Mouse (Mus musculus) cerebellum, adult (tissue): ENCODE results near the gene Zgpat.

ENCODE experiments used
- ATAC-seq: cut with Nextera tagmentation; 2 replicates; pipeline ENCODE4 v1.9.2; 2017; ENCODE audit warnings: mild to moderate bottlenecking, moderate library complexity, mixed read lengths; ENCODE audit not compliant: insufficient number of reproducible peaks, low FRiP score, low TSS enrichment

Zgpat gene

DNA sequence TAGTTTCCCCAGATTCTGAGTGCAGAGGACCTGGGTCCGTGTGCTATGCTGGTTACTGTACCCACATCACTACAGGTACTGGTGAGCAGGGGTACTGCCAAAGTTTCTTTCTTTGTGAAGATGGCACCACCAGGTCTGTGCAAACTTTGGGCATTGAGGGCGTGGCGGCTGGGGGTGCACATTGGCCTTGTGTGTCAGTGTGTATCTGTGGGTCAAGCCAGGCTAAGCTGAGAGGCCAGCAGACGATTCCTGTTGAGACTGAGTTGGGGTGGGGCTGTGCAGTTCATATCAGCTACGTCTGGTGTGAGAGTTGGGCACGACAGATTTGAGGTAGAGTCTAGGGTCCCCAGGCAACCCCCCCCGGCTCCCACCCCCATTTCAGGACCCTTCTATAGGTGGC is 19.7 kb downstream of the Zgpat start:
- ATAC-seq, result no peak

DNA sequence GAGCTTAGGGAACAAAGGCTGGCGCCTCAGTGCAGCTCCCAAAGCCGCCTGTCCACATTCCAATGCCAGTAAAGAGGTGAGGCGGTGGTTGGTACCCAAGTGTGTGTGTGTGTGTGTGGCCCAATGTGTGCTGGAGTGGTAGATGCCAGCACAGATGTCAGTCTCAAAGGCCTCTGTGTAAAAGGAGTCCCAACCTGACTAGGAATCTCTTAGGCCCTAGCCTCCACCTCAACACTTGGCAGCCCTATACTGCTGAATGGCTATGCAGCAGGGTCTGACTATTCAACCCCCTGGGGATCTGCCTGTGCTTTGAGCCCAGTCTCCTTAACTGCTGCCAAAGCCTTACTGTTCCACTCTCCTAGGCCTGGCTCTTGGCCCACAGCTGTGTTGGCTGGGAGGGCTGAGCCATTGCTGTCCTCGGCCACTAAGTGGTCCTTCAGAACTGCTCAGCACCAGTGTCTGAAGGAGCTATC is 20.2 kb downstream of the Zgpat start:
- ATAC-seq, result no peak

DNA sequence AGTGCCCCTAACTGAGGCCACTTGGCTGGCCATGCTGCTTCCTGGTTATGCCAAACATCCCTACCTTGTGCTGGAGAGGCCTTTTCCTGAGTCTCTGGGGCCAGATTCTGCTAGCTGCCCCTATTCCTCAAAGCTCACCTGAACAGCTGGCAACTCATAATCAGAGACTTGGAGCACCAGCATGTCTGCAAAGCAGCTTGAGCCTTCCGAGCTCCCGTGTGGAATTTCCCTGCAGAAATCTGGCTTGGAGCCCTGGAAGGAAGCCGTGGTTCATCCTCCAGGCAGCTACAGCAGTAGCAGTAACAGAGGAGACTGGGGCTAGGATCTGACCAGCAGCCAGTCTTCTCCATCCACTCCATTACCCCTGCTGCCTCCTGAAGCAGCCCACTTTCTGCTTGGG is 21.2 kb downstream of the Zgpat start:
- ATAC-seq, result peak; percentile 47

DNA sequence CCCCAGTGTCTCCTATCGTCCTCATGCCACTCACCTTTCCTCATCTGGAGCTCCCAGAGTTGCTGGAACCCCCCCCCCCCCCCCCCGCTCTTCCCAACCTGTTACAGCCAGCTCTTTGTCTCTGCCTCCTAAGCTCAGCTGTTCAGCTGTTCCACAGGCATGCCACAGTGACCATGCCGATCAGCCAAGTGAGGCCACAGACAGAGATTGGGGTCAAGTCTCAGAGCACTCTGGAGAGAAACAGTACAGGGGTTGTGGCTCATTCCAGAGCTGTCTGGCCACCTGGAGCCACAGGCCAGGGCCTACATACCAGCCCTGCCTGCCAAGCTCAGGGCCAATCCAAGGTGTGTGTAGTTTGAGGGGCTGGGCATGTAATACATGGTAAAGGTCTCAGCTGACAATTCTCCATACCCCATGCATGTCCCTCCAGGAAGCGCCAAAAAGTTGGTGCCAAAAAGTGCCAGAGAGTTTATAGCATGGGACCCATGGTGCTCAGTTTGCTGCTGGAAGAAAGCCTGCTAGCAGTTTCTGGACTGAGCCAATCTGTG is 22.0 kb downstream of the Zgpat start:
- ATAC-seq, result no peak

GRCm38 (mm10) chr2:181390136-181390870 is 25.6 kb downstream of the Zgpat start:
- peak; percentile 33; the same call in 1 of the 2 replicates for ATAC-seq

- ATAC-seq, result no peak
Measured at GRCm38 (mm10) chr2:181391022-181391421, 26.3 kb downstream of the Zgpat start.

DNA sequence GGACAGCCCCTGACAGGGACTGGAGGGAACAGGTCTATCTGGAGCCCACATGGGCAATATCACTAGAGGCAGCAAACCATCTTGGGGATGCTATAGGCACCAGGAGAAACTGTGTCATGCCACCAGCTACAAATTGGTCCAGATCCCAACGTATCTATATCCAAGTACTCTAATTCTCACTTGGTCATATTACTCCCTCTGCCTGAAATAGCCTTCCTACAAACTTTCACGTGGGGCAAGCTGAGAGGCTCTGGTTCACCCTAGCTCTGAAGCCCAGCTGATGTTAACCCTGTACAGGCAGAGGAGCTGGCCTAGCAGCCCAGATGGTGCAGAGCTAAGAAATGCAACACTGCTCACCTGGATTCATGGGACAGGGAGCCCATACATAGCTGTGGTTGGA is 26.8 kb downstream of the Zgpat start:
- ATAC-seq, result no peak

DNA sequence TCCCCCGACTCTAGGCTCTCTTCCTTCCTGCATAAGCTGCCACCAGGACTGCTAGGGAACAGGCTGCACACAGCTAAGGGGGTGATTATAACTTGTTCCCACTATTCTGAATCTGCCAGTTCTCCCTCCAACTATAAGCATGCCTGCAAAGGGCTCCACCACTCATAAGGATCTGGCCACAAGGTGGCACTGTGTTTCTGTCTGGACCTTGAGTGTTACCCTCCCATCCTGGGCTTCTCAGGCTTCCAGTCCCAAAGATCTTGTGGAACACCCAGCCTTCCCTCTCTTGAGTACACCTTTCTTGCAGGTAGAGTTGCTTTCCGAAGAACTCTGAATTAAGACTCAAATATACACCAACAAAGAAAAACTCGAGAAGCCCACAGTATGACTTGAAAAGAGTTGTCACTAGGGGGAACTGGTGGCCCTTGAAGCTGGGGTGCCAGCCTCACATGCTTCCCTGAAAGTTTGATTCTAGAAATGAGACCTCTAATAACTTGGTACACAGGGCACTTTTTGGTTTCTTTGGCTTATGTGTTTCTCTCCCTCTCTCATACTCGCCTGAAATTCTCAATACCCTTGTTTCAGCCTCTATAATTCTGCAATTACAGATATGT is 28.0 kb downstream of the Zgpat start:
- ATAC-seq, result peak; percentile 69; the same call in 1 of the 2 replicates

DNA sequence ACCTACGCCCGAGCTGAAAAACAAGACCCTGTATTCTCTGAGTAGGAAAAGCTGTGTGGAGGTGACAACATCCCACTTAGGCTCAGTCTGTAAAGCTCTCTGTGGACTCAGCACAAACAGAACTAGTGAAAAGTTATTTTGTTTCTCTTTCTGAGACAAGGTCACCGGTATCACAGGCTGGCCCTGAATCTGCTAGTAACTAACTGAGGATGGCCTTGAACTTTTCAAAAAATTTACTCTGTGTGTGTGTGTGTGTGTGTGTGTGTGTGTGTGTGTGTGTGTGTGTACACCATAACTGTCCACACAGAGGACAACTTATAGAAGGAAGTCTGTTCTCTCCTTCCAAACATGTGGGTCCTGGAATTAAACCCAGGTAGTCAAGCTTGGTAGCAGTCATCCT is 29.4 kb downstream of the Zgpat start:
- no peak for ATAC-seq

- ATAC-seq, result no peak
Measured at GRCm38 (mm10) chr2:181397207-181397761, 32.6 kb downstream of the Zgpat start.

- no peak for ATAC-seq
Measured at GRCm38 (mm10) chr2:181401497-181401896, 36.8 kb downstream of the Zgpat start.

DNA sequence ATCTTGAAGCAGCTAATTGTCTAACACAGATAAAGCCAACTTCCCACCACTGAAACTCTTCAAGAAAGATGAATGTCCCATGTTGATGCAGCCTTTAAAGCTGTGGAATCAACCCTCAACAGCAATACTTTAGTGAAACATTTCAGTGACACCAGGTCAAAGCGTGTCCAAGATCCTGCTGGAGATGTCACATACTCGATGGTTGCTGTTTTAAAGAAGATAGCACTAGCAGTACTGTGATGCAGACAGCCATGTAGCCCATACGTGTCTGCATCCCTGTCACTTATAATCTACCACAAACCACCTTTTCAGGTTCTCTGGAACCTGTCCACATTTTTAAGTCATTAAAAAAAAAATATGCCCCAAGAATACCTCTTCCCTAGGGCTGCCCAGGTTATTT is 39.0 kb downstream of the Zgpat start:
- no peak for ATAC-seq

GRCm38 (mm10) chr2:181409643-181410042 is 44.9 kb downstream of the Zgpat start:
- no peak for ATAC-seq

DNA sequence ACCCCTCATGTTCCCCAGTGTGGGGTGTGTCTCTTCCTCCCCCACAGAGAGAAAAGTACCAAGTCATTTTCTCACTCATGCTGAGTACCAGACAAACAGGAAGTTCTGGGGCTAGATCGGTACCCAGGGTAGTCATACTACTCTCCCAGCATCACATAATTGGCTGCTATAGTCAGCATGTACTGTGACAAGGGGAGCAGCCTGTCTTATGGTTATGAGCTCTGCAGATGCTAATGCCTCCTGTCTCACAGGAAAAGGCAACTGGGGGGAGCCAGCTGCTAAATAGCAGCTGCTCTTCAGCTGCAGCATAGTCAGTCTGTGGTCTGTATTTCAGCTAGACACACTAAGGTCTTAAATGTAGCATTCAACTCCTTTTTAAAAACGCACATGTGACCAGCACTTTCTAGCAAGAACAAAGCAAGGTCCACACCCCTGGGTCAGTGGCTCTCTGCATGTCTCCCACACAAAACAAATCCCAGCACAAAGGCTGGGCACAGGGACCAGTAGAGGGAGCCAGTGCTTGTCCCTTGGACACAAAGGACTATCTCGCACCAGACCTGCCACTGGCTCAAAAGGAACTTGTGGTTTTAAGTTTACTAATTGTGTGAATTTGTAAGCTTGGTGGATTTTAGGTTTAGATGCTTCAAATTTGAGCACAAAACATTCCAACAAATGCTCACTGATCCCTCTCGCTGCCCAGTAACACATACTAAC is 46.2 kb downstream of the Zgpat start:
- no peak; the same call in 1 of the 2 replicates for ATAC-seq

GRCm38 (mm10) chr2:181413141-181413540 is 48.4 kb downstream of the Zgpat start:
- no peak for ATAC-seq

GRCm38 (mm10) chr2:181415945-181416344 is 51.2 kb downstream of the Zgpat start:
- ATAC-seq, result no peak

DNA sequence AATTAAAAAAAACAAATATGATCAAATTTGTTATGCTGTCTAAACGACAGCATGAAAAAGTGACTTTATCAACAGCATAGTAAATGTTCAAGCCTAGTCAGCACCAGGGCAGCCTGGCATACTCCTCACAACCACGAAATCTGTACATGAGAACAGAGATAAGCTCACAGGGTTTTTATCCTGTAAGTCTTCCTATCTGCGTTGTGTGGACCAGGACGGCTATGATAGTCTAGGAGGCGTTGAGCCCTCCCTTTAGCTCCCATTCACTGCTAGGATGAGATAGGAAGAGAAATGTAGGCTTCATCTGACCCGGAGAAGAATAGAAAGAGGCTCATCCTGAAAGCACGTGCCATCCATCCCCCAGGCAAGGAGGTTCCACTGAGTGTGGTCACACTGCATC is 54.6 kb downstream of the Zgpat start:
- ATAC-seq, result no peak

- no peak for ATAC-seq
Measured at GRCm38 (mm10) chr2:181420426-181420825, 55.7 kb downstream of the Zgpat start.

DNA sequence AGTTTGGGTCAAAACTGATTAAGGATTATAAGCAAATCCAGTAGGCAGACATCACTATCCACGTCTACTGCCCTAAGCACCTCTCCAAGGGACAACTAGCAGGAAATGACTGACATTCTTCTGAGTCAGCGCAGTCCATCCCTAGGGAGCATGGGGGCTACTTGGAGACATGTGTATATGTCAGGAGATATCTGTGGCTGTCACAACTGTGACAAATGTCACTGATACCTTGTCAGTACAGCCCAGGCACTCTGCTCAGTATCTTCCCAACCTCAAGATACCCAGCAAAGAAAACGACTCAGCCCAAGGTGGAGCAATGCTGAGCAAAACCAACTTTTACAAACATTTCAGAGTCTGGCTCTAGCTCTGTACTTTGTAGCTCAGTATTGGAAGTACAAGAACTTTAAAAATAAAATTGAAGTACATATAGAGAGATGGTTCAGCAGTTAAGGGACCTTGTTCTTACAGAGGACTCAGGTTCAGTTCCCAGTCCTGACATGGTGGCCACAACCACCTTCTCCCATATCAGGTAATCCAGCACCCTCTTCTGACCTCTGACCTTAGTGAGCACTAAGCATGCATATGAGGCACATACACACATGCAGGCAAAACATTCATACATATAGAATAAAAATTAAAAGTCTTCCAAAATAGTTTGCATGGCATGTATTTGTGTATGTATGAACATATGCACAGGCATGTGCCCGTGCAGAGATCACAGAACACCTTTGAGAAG is 56.3 kb downstream of the Zgpat start:
- ATAC-seq, result no peak

DNA sequence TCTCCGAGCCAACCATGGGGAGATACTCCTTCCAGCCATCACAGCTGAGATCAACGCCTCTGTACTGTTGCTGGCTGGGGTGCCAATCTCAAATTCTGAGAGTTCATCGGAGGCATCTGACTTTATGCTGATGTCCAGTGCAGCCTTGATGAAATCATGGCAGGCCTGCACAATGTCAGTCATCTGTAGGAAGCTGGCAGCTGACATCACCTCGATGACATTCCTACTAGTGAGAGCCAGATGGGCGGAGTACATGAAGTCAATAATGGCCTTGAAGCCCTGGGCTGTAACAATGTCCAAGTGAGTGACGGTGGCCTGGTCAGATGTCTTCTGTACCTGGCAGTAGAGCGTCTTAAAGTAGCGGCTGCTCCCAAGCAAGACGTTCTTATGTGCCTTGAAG is 59.1 kb downstream of the Zgpat start:
- no peak for ATAC-seq
